Mouse (Mus musculus) hindbrain, embryonic 12.5 days (tissue): ENCODE data around the gene Gm10642. TPM values are rescaled to one million over a fixed set of nuclear protein-coding genes. Genes with fewer than 3 reads are reported as not detected.

ENCODE experiments used
- ATAC-seq: fragments of 200-750 bp; cut with Nextera tagmentation; 2 replicates; pipeline ENCODE4 v1.8.0; 2017; ENCODE audit warnings: moderate TSS enrichment; ENCODE audit not compliant: low FRiP score
- H3K27ac ChIP-seq: fragments of 300-500 bp; sonication (generic); 2 replicates; pipeline ENCODE4 v1.5.1; 2016; ENCODE audit warnings: mild to moderate bottlenecking
- H3K27me3 ChIP-seq: fragments of 300-500 bp; sonication (generic); 2 replicates; pipeline ENCODE4 v1.6.1; 2016; ENCODE audit warnings: mild to moderate bottlenecking
- H3K36me3 ChIP-seq: fragments of 300-500 bp; sonication (generic); 2 replicates; pipeline ENCODE4 v1.6.1; 2016; ENCODE audit warnings: mild to moderate bottlenecking
- H3K4me1 ChIP-seq: fragments of 300-500 bp; sonication (generic); 2 replicates; pipeline ENCODE4 v1.6.1; 2016
- H3K4me2 ChIP-seq: fragments of 300-500 bp; sonication (generic); replicated peaks from 2 replicates; pipeline ENCODE4 v1.6.1; 2016; ENCODE audit warnings: mild to moderate bottlenecking
- H3K4me3 ChIP-seq: fragments of 300-500 bp; sonication (generic); 2 replicates; pipeline ENCODE4 v1.5.1; 2016; ENCODE audit warnings: mild to moderate bottlenecking
- H3K9ac ChIP-seq: fragments of 300-500 bp; sonication (generic); 2 replicates; pipeline ENCODE4 v1.6.1; 2016; ENCODE audit warnings: mild to moderate bottlenecking, moderate library complexity
- H3K9me3 ChIP-seq: fragments of 300-500 bp; sonication (generic); replicated peaks from 2 replicates; pipeline ENCODE4 v1.6.1; 2016; ENCODE audit warnings: mild to moderate bottlenecking
- WGBS: fragments of 180-500 bp; shearing (Covaris S2); methylation state at CpG from one replicate; pipeline ENCODE4 v1.1.7; 2016; 5-methylcytosine and 5-hydroxymethylcytosine counted together
- polyA plus RNA-seq: library from polyadenylated mRNA; unstranded; fragments of >200 nt; fragmentation: Nextera tagmentation; extraction: Ambion mirVana; gene quantifications from 2 replicates; pipeline ENCODE4 v1.2.1, GENCODE M21; 2016

Gm10642 gene
- polyA plus RNA-seq, 1 experiment from 2014 or later: 0.49 TPM

DNA sequence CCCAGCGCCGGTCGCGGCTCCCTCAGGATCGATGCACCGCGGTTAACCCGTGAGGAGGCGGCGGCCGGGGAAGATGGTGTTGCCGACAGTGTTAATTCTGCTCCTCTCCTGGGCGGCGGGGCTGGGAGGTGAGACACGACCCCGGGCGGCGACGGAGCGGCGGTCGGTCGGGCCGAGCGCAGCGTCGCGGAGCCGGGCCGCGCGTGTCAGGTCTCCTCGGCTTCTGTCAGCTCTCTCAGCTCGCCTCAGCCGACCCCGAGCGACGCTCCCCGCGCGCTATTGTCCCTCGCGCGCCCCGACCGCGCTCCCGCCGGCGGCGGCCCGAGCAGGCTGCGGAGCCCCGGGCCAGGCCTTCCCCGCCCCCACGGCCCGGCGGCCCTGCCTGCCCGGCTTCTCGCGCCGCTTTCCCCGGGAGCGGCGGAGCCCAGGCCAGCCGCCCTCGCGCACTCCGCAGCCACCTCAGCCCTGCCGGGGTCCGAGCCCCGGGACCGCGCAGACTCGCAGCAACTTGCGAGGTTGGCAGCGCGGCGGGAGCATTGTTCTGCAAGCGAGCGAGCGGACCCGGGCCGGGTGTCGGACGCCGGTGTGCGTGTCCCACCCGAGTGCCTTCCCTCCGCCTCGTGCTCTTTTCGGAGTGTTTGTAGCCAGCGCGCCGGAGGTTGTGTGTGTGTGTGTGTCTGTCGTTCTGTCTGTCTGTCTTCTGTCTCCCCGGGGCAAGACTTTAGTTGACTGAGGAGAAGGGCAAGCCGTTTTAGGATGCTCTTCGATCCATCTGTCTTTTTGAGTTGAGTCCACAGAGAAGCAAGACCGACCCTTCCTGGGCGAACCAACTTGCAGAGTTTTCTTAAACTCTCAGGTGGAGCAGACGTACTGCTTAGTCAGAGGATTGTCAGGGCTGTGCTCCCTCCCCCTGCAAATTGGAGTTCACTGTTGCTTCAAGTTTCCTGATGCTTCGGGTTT, 23.4 kb downstream of the Gm10642 start:
- no peaks in the 10 kb centered on the region for H3K27me3 ChIP-seq
- H3K4me1 ChIP-seq: peaks cover 15% of the 10 kb centered on the region
- WGBS: under 1% methylated on average over 101 of the region's 103 CpGs
- peak; percentile 76 for ATAC-seq
- H3K4me2 ChIP-seq: peak overlapping the region; percentile 87
- peak overlapping the region; percentile 99 for H3K9ac ChIP-seq
- no peaks in the 10 kb centered on the region for H3K9me3 ChIP-seq
- peak overlapping the region; percentile 99 for H3K4me3 ChIP-seq
- H3K27ac ChIP-seq: peak overlapping the region; percentile 99
- H3K36me3 ChIP-seq: no peaks in the 10 kb centered on the region

GRCm38 (mm10) chr9:70682202-70682601, 26.2 kb downstream of the Gm10642 start:
- Histone ChIP-seq H3K36me3 (no peaks in the 10 kb centered on the region), H3K27me3 (no peaks in the 10 kb centered on the region), H3K9ac (no peak overlapping the region), H3K27ac (no peak overlapping the region), H3K4me2 (no peak overlapping the region), H3K4me3 (no peak overlapping the region), H3K9me3 (no peaks in the 10 kb centered on the region), H3K4me1 (peaks cover 15% of the 10 kb centered on the region)
- ATAC-seq: no peak
- 93% methylated on average over 1 of the region's 1 CpGs for WGBS

DNA sequence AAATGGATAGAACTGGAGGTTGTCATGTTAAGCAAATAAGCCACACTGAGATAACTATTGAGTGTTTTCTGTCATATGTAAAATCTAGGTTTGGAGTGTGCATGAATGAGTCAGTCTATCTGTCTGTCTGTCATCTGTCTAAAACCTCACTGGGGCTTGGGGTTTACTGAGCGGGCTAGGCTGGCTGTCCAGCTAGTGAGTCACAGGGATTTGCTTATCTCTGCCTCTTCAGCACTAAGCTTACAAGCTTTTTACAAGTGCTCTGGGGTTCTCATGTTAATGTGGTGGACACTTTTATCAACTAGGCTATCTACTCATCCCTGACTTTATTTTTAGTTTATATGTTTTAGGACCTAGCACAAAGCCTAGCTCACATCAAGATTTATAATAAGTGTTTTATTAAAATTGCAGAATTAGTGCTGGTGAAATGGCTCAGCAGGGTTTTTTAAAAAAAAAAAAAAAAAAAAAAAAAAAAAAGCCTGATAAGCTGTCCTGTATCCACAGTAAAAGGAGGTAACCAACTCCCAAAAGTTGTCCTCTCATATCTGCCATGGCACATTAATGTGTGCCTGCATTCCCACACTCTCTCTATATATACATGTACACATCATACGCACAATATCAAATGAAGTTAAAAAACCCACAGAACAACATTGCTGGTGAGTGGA, 32.4 kb downstream of the Gm10642 start:
- H3K9me3 ChIP-seq: no peaks in the 10 kb centered on the region
- H3K4me3 ChIP-seq: no peak overlapping the region
- H3K36me3 ChIP-seq: no peaks in the 10 kb centered on the region
- H3K27ac ChIP-seq: no peak overlapping the region
- ATAC-seq: no peak
- H3K4me1 ChIP-seq: no peaks in the 10 kb centered on the region
- no peaks in the 10 kb centered on the region for H3K27me3 ChIP-seq
- H3K4me2 ChIP-seq: no peak overlapping the region
- H3K9ac ChIP-seq: no peak overlapping the region
- WGBS: 96% methylated on average over 2 of the region's 2 CpGs

GRCm38 (mm10) chr9:70689926-70690325, 33.9 kb downstream of the Gm10642 start:
- no peaks in the 10 kb centered on the region for H3K9me3 ChIP-seq
- ATAC-seq: no peak
- H3K27me3 ChIP-seq: no peaks in the 10 kb centered on the region
- H3K4me3 ChIP-seq: no peak overlapping the region
- H3K9ac ChIP-seq: no peak overlapping the region
- H3K36me3 ChIP-seq: no peaks in the 10 kb centered on the region
- no peak overlapping the region for H3K27ac ChIP-seq
- H3K4me1 ChIP-seq: no peaks in the 10 kb centered on the region
- 79% methylated on average over 3 of the region's 3 CpGs for whole genome bisulfite sequencing
- no peak overlapping the region for H3K4me2 ChIP-seq

DNA sequence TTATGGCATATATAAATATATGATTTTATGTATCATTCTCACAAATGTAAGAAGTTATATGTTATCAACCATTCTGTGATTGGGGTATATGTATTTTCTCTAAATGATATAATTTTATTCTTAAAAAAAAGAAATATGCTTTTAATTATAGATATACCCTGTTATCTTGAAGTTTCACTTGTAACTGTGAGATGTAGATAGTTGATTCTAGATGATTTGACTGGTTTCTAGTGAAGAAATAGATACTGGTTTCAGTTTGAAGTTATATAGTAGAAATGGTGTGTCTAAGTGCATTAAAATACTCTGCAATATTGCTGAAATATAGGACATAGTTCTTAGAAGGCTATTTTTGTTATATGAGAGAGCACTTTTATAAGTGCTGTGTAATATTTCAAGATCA, 34.5 kb downstream of the Gm10642 start:
- H3K36me3 ChIP-seq: no peaks in the 10 kb centered on the region
- no peak overlapping the region for H3K4me2 ChIP-seq
- H3K4me3 ChIP-seq: no peak overlapping the region
- no peaks in the 10 kb centered on the region for H3K27me3 ChIP-seq
- no peak for ATAC-seq
- H3K9ac ChIP-seq: no peak overlapping the region
- H3K27ac ChIP-seq: no peak overlapping the region
- H3K4me1 ChIP-seq: no peaks in the 10 kb centered on the region
- no peaks in the 10 kb centered on the region for H3K9me3 ChIP-seq

DNA sequence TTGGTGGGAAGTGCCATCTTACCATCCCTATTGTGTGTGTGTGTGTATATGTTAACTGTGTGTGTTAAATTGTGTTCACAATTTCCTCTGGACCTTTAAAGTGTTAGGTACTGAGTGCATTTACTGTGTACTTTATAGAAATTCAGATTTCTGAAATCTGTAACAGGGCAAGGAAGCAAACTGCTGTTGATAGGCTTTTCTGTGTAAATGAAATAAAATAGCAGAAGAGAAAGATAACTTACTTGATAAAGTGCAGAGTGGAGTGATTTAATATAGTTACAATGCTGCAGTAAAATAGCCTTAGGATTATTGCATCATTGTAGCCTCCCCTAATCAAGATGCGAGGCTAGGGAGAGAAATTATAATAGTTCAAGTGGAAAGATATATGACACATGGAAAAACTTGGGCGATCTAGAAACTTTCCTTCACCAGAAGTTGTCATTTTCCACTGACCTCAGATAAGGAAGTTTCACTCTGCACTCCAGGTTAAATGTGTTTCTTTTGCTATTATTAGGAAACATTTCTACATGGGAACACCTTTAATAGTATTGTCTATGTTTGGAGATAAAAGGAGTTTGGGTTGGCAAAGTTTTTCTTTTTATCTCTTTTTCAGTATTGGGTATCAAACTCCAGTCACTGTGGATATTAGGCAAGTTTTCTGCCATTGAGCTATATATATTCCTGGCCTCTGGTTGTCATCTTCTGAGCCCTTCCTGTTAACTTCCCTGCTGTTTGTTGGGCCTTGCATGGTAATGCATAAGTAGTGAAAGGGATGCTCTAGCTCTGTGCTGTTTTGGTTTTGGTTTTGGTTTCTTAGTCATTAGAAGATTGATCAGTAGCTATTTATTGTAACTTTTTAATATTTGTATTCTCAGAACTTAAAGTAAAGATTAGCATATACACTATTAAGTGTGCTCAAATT, 36.0 kb downstream of the Gm10642 start:
- Histone ChIP-seq H3K4me1 (no peaks in the 10 kb centered on the region), H3K27me3 (no peaks in the 10 kb centered on the region), H3K27ac (no peak overlapping the region), H3K36me3 (no peaks in the 10 kb centered on the region), H3K9me3 (no peaks in the 10 kb centered on the region), H3K4me3 (no peak overlapping the region), H3K9ac (no peak overlapping the region), H3K4me2 (no peak overlapping the region)
- no peak for ATAC-seq
- WGBS: 88% methylated on average over 2 of the region's 2 CpGs

- 92% methylated on average over 2 of the region's 2 CpGs for WGBS
- H3K9ac ChIP-seq: no peak overlapping the region
- H3K4me2 ChIP-seq: no peak overlapping the region
- H3K4me3 ChIP-seq: no peak overlapping the region
- H3K27ac ChIP-seq: no peak overlapping the region
- H3K4me1 ChIP-seq: no peaks in the 10 kb centered on the region
- H3K27me3 ChIP-seq: no peaks in the 10 kb centered on the region
- no peaks in the 10 kb centered on the region for H3K9me3 ChIP-seq
- ATAC-seq: no peak
- no peaks in the 10 kb centered on the region for H3K36me3 ChIP-seq
Observed at GRCm38 (mm10) chr9:70695723-70696122, 39.7 kb downstream of the Gm10642 start.

- Histone ChIP-seq H3K9me3 (no peaks in the 10 kb centered on the region), H3K27ac (no peak overlapping the region), H3K9ac (no peak overlapping the region), H3K36me3 (no peaks in the 10 kb centered on the region), H3K4me1 (no peaks in the 10 kb centered on the region), H3K4me3 (no peak overlapping the region), H3K4me2 (no peak overlapping the region), H3K27me3 (no peaks in the 10 kb centered on the region)
- 83% methylated on average over 1 of the region's 1 CpGs for WGBS
- no peak for ATAC-seq
Observed at GRCm38 (mm10) chr9:70698090-70698489, 42.0 kb downstream of the Gm10642 start.

DNA sequence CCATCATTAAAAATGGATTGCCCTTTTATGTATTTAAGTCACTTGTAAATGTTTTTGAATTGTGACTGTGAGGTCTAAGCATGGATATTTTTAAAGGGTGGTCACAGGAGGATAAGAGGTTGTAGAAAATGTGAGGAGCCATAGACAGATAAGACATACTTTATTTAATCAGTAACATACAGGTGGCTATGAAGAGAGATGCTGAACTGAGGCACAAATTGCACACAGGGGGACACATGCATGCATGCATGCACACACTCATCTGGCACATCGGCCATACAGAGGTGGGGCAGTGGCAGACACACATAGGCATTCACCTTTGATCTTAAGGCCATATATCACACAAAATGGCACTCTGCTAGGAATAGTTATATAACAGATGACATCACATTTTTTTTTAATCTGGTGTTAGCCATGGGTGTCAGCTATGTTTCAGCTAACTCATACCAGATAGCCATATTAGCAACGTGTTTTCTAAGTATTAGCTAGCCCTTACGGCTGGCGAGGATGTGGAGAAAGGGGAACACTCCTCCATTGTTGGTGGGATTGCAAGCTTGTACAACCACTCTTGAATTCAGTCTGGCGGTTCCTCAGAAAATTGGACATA, 47.6 kb downstream of the Gm10642 start:
- Histone ChIP-seq H3K4me2 (no peak overlapping the region), H3K27me3 (no peaks in the 10 kb centered on the region), H3K9ac (no peak overlapping the region), H3K4me3 (no peak overlapping the region), H3K36me3 (peaks cover 11% of the 10 kb centered on the region; the same call in 1 of the 2 replicates), H3K27ac (no peak overlapping the region), H3K4me1 (no peaks in the 10 kb centered on the region), H3K9me3 (no peaks in the 10 kb centered on the region)
- WGBS: 93% methylated on average over 5 of the region's 5 CpGs
- no peak for ATAC-seq

DNA sequence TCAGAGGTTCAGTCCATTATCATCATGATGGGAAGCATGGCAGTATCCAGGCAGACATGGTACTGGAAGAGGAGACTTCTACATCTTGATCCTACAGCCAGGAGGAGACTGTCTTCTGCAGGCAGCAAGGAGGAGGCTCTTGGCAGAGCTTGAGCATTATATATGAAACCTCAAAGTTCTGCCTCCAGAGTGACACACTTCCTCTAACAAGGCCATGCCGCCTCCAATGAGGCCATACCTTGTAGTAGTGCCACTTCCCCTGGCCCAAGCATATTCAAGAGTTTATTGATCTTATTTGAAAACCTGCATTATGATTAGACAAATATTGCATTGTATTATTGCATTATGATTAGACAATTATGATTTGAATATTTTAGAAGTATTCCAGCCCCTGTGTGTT, 50.4 kb downstream of the Gm10642 start:
- Histone ChIP-seq H3K27me3 (no peaks in the 10 kb centered on the region), H3K4me2 (no peak overlapping the region), H3K27ac (no peak overlapping the region), H3K4me3 (no peak overlapping the region), H3K36me3 (peaks cover 11% of the 10 kb centered on the region; the same call in 1 of the 2 replicates), H3K4me1 (no peaks in the 10 kb centered on the region), H3K9ac (no peak overlapping the region), H3K9me3 (no peaks in the 10 kb centered on the region)
- no peak for ATAC-seq
- 96% methylated on average over 1 of the region's 1 CpGs for WGBS
